In genomic region chr17:42790787-42791186, GRCm38 (mm10) we compare ENCODE assay signal across 14 mouse cellular contexts. TPM values are rescaled to one million over a fixed set of nuclear protein-coding genes. Genes with fewer than 3 reads are reported as not detected.
DNase-seq lines count a peak whose midpoint lies in the region; TF ChIP-seq lines count a peak whose summit lies in the region.
"Had no signal": no experiment of that assay in that cellular context is flagged by ENCODE, and none has a peak within 500 bp of the region (broad histone marks: within the 10 kb centered on the region; RNA-seq: fewer than 3 reads in every experiment).

No protein-coding gene starts in this region.

- TF ChIP-seq CTCF in brain, embryonic 14.5 days (IDR thresholded peaks at IDR 0.05; ENCODE audit: borderline replicate concordance, extremely low read depth, insufficient read depth, insufficient read length), result no peak

- TF ChIP-seq POLR2A in brain, embryonic 14.5 days (IDR thresholded peaks at IDR 0.05; ENCODE audit: borderline replicate concordance, extremely low read depth, insufficient read depth, insufficient read length, poor library complexity, severe bottlenecking), result no peak

- intact Hi-C loops in gastrocnemius, postnatal 14 days (cut with DNase I; ENCODE audit: low total_unique reads), result no loop called here
- intact Hi-C loops in heart, postnatal 36 days (cut with DNase I), result no loop called here

- peak; percentile 32 for DNase-seq in gastrocnemius, postnatal 14 days
- DNase-seq in gastrocnemius, adult 18-20 months (ENCODE audit: low spot score), result no peak
- DNase-seq in lung, postnatal 10 days, result peak; percentile 35
- no peak for DNase-seq in lung, postnatal 25 days (ENCODE audit: low spot score)
- peak; percentile 38 for DNase-seq in brain, embryonic 14.5 days (ENCODE audit: low read depth)
- peak; percentile 12 to 21 for DNase-seq in heart, postnatal 36 days
- no peak for DNase-seq in natural killer cell, adult 2 months (ENCODE audit: low spot score in 2 of 2)
- DNase-seq: adrenal gland, postnatal 10 days; cerebellum, adult 8-10 months; kidney, adult 2 months; thymus, postnatal 4 days had no signal

RNA-seq across cellular contexts. Expression of gene Adgrf2, which starts 48.8 kb away (rescaled TPM):
- under 1 TPM; 0.08 to 0.31 TPM for total RNA-seq in gastrocnemius, postnatal 14 days (2021)
- under 1 TPM; 0.09 to 0.12 TPM for total RNA-seq in gastrocnemius, adult 18-20 months (2021)
- 0.45 and 0.54 TPM in 2 replicates for polyA plus RNA-seq in brain, embryonic 14.5 days (2012; rRNA removed)
- total RNA-seq in heart, postnatal 36 days (2021), result under 1 TPM in 1 of 2 experiments, not detected in 1; 0.14 TPM
- total RNA-seq: MEL had no signal
- polyA plus RNA-seq: CD4-positive, CD25-positive, alpha-beta regulatory T cell, adult 4 months; macrophage had no signal

Comparison
In these comparisons a context has a peak if more than half of its experiments do, and no peak if none do; other contexts are left out.
1. DNase-seq: peak in gastrocnemius, postnatal 14 days (single experiment), lung, postnatal 10 days (single experiment), brain, embryonic 14.5 days (single experiment) and heart, postnatal 36 days (2 of 2); none in gastrocnemius, adult 18-20 months (single experiment), lung, postnatal 25 days (single experiment) and natural killer cell, adult 2 months (0 of 2).